Mouse (Mus musculus): Measurements from ENCODE around the gene H2afb1.
"Not testable (repeated sequence)": the region's sequence is repeated elsewhere in the genome, so short reads cannot be mapped to it uniquely, and the experiment has no call there.

H2afb1 gene

DNA sequence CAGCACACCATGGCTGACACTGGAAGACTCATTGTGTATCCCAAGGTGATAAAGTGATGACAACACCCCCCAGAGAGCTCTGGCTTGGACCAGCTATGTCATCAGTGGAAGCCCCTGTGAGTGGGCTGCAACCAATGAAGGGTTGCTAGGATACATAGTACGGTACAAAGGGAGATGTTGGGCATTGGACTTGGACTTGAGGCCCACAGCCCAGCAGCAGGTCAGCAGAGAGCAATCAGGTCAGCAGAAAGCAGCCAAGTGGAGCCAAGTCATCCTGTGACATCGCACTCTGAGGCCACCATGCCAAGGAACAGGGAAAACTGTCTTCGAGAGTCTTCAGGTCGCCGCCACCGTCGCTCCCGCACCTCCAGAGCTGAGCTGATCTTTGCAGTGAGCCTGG, at the start of gene H2afb1:
Gene H2afb1, plus strand, starts transcription at position 301 of the 400 bp plus-strand sequence.
- DNase-seq (ENCODE audit: low read depth in 1 of 2, low spot score in 2 of 2) = not testable (repeated sequence)

DNA sequence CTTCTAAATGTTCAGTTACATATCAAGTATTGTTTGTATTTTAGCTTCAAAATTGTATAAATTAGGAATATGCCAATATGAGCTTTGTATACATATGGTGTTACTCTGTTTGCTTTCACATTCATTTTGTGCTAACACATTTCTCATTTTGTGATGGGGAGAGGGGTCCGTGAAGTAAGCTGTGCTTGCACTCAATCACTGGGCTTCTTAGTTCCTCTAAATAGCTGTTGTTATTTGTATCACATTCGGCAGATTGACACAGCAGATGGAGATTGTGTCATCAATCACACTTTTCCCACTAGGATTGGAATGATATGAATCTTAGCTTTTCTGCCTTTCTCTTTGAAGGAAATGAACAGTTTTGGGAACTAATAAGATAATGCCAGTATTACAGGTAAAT, 21.5 kb downstream of the H2afb1 start:
- DNase-seq (ENCODE audit: low read depth in 1 of 2, low spot score in 2 of 2) = no peak
